Mouse (Mus musculus): ENCODE measurements at regions not wholly inside any gene's neighbourhood (a gene's known extent, or its start where the extent isn't known, plus 50 kb on each side); places are given as distances from the start of the nearest gene placed in this dataset.
"Not testable (repeated sequence)": the region's sequence is repeated elsewhere in the genome, so short reads cannot be mapped to it uniquely, and the experiment has no call there.

DNA sequence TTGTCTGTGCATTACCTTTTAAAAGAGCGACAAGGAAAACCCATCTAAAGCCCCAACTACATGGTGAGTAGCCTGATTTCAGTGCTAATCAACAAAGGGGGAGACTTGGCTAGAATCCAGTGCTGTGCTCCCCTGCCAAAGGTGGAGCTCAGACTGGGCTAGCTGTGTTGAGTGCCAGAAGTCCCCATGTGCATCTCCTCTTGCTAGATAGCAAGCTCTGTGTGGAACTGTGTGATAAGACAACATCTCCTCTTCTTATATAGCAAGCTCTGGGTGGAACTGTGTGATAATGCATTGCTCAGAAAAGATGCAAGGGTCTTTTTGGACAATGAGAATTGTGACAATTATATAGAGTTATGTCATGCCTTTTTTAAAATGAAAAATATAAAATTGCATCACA lies 741.4 kb downstream of the Adam6a start:
- POLR2A ChIA-PET = no interaction called here
- no peak for ATAC-seq
- in situ Hi-C loops (cut with MboI; ENCODE audit: low pct_unique_long_range_greater_than_20kb) = no loop called here

DNA sequence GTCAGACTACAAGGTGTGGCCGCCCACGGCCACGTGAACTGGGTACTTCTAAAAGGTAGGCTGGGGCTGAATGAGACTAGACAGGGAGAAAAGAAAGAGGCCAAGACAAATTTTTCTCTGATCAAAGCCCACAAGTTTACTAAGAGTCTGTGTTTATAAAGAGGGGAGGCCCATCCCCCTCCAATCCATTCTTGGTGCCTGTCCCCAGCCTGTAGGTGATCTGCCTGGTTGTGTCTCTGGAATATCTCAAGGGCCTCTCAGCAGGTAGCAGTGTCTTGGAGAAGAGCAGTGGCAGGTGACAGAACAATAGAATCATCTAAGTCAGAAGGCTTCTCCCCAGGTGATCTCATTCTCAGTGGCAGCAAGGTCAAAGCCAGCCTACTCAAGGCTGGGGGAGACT lies 743.3 kb downstream of the Adam6a start:
- ATAC-seq (no peak), DNase-seq (ENCODE audit: low read depth, low spot score) (no peak)
- ChIA-PET POLR2A (no interaction called here), CTCF (no interaction called here)
- TF ChIP-seq CTCF (IDR thresholded peaks at IDR 0.05) = no peak
- H3K27me3 ChIP-seq = no peaks in the 10 kb centered on the region
- in situ Hi-C loops (cut with MboI; ENCODE audit: low pct_unique_long_range_greater_than_20kb) = no loop called here

More for the DNA sequence above, 741.4 kb downstream of the Adam6a start:
- TF ChIP-seq CTCF (IDR thresholded peaks at IDR 0.05) = no peak
- H3K27me3 ChIP-seq = no peaks in the 10 kb centered on the region
- CTCF ChIA-PET = no interaction called here
- DNase-seq (ENCODE audit: low read depth, low spot score) = no peak

DNA sequence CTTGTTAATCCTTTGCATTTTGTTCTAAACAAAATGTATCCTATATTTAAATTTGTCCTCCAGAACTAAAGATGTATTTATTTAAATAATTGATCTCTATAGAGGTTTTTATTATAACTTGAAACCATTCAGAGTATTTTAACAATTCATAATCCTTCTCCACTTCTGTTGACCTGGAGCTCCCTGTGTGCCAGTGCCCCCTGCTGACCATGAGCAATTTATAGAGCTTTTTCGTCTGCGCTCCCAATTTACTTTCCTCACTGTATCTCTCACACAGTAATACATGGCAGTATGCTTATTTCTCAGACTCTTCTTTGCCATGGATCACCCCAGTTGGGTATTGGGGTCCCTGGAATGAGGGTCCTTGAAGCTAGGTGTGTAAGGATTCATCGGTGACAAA lies 747.4 kb downstream of the Adam6a start:
- in situ Hi-C loops (cut with MboI; ENCODE audit: low pct_unique_long_range_greater_than_20kb) = loop anchor here (10.0 kb wide), 1 partner anchor 226 kb away; no protein-coding TSS in a partner anchor
- TF ChIP-seq CTCF (IDR thresholded peaks at IDR 0.05) = peak; percentile 54
- H3K27me3 ChIP-seq = no peaks in the 10 kb centered on the region
- ChIA-PET POLR2A (no interaction called here), CTCF (no interaction called here)
- ATAC-seq (peak; percentile 48), DNase-seq (ENCODE audit: low read depth, low spot score) (no peak)

DNA sequence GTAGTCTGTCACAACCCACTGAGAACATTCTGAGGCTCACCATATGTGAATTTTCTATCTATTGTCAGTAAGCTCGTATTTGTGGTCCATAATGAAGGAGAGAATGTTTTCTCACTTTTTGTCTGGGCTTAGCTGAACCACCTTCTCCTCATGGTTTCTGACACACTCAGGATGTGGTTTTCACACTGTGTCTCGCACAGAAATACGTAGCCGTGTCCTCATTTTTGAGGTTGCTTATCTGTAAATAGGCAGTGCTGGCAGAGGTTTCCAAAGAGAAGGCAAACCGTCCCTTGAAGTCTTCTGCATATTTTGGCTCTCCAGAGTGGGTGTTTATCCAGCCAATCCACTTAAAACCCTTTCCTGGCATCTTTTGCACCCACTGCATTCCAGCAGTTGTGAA lies 756.1 kb downstream of the Adam6a start:
- ChIA-PET CTCF (no interaction called here), POLR2A (no interaction called here)
- no peak for ATAC-seq
- in situ Hi-C loops (cut with MboI; ENCODE audit: low pct_unique_long_range_greater_than_20kb) = loop anchor here (10.0 kb wide), 1 partner anchor 235 kb away; no protein-coding TSS in a partner anchor
- no peak for TF ChIP-seq CTCF (IDR thresholded peaks at IDR 0.05)
- H3K27me3 ChIP-seq = no peaks in the 10 kb centered on the region
- DNase-seq (ENCODE audit: low read depth, low spot score) = no peak

DNA sequence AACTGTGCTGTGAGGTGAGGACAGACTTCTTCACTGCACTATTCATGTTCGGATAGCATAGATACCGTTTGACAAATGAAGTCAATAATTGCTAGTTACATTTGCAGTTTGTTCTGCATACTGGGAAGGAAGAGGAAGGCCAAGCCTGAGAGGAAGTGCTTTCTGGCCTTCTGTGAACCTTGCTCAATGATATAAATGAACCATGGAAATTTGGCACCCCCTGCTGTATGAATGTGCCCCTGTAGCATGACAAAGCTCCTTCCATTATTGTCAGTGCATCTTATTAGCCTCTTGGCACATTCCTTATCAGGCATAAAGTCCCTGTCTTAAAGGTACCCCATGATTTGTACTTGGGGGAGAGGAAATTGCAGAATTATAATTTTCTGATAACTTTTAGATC lies 758.0 kb downstream of the Adam6a start:
- peak; percentile 29 for TF ChIP-seq CTCF (IDR thresholded peaks at IDR 0.05)
- H3K27me3 ChIP-seq = no peaks in the 10 kb centered on the region
- ChIA-PET POLR2A (no interaction called here), CTCF (no interaction called here)
- DNase-seq (ENCODE audit: low read depth, low spot score) = no peak
- no peak for ATAC-seq
- in situ Hi-C loops (cut with MboI; ENCODE audit: low pct_unique_long_range_greater_than_20kb) = no loop called here

DNA sequence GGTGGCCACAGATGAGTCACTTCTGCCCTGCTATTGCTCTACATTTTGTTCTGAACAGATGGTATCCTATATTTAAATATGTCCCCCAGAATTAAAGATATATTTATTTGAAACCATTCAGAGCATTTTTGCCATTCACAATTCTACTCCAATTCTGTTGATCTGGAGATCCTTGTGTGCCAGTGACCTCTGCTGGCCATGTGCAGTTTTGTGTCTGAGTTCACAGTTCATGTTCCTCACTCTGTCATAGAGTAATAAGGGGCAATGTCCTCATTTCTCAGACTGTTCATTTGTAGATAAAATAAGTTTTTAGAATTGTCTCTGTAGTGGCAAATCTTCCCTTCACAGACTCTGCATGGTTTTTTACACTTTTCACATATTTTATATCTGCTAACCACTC lies 788.8 kb downstream of the Adam6a start:
- peak; percentile 66 for TF ChIP-seq CTCF (IDR thresholded peaks at IDR 0.05)
- no peaks in the 10 kb centered on the region for H3K27me3 ChIP-seq
- ATAC-seq (no peak), DNase-seq (ENCODE audit: low read depth, low spot score) (no peak)
- POLR2A ChIA-PET = no interaction called here
- in situ Hi-C loops (cut with MboI; ENCODE audit: low pct_unique_long_range_greater_than_20kb) = no loop called here
- CTCF ChIA-PET = no interaction called here

DNA sequence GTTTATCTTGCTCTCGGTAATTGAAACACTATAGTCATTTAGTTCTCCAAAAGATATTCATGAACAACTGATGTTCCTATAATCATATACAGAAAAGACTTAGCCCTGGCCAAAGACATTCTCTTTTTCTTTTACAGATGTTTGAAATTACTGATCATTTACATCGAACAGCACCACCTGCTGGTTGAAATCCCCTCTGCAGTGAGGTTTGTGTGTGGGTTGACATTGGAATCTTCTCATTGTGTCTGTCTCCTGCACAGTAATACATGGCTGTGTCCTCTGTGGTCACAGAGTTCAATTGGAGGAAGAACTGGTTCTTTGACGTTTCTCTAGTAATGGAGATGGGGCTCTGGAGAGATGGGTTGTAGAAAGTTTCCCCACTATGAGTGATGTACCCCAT lies 822.6 kb downstream of the Adam6a start:
- ChIA-PET POLR2A (no interaction called here), CTCF (no interaction called here)
- DNase-seq (ENCODE audit: low read depth, low spot score) = no peak
- peak; percentile 39 for ATAC-seq
- H3K27me3 ChIP-seq = peaks cover 16% of the 10 kb centered on the region
- in situ Hi-C loops (cut with MboI; ENCODE audit: low pct_unique_long_range_greater_than_20kb) = no loop called here
- peak; percentile 53 for TF ChIP-seq CTCF (IDR thresholded peaks at IDR 0.05)

DNA sequence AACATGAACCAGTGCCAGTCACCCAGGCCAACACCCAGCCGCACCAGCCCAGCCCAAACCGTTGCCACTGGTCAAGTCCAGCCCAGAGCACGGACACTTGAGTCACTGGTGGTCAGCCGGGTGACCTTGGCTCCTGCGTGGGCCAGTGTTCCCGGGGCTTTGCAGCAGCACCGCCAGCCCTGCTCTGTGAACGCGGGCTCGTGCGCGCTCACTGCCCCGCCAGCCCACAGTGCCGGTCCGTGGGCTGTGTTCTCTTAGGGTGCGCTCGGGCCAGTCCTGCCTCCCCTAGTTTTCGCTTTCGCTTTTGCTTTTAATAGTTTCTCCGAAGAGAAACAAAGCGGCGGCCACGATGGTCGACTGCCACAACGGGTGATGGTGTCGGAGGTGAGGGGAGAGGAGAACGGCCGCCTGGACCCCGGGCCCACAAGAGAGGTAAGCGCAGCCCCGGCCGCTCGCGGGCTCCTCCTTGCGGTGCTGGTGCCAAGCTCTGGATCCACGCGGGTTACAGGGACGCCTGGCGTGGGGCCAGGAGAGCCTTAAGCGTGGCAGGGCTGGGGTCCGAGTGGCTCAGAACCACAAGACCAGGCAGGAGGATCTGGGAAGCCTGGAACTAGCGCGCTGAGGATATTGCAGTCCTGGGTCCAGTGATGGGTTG lies 835.1 kb downstream of the Adam6a start:
- in situ Hi-C loops (cut with MboI; ENCODE audit: low pct_unique_long_range_greater_than_20kb); CTCF ChIA-PET; DNase-seq (ENCODE audit: low read depth, low spot score); H3K27me3 ChIP-seq; POLR2A ChIA-PET: not testable (repeated sequence)
- ATAC-seq = peak; percentile 57

DNA sequence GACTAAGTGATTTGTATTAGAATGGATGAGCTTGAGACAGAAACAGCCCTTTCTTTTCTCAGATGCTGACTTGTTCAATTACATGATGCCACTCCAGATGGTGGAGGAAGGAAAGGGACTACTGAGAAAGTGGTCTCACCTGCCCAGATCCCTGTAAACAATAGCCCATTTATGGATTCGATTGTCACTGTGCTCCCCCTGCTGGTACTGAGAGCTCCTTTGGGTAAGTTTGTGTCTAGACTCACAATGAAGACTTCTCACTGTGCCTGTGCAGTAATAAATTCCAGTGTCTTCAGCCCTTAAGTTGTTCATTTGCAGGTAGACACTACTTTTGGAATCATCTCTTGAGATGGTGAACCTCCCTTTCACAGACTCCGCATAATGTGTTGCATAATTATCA lies 847.7 kb downstream of the Adam6a start:
- no peaks in the 10 kb centered on the region for H3K27me3 ChIP-seq
- POLR2A ChIA-PET = no interaction called here
- in situ Hi-C loops (cut with MboI; ENCODE audit: low pct_unique_long_range_greater_than_20kb) = no loop called here
- CTCF ChIA-PET = no interaction called here
- DNase-seq (ENCODE audit: low read depth, low spot score) (no peak), ATAC-seq (no peak)
- no peak for TF ChIP-seq CTCF (IDR thresholded peaks at IDR 0.05)

DNA sequence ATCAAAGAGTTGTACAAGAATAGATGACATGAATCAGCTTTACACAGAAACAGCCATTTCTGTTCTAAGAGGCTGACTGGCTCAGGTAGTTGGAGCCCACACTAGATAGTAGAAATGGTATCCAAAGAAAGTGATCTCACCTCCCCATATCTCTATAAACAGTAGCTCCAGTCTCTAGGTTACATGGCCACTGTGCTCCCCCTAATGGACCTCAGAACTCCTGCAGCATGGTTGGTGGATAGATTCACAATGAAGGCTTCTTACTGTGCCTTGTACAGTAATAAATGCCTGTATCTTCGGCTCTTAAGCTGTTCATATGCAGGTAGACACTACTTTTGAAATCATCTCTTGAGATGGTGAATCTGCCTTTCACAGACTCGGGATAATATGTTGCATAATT lies 862.5 kb downstream of the Adam6a start:
- ChIA-PET POLR2A (no interaction called here), CTCF (no interaction called here)
- no peak for TF ChIP-seq CTCF (IDR thresholded peaks at IDR 0.05)
- no peak for ATAC-seq
- DNase-seq (ENCODE audit: low read depth, low spot score) = no peak
- H3K27me3 ChIP-seq = no peaks in the 10 kb centered on the region
- in situ Hi-C loops (cut with MboI; ENCODE audit: low pct_unique_long_range_greater_than_20kb) = no loop called here

DNA sequence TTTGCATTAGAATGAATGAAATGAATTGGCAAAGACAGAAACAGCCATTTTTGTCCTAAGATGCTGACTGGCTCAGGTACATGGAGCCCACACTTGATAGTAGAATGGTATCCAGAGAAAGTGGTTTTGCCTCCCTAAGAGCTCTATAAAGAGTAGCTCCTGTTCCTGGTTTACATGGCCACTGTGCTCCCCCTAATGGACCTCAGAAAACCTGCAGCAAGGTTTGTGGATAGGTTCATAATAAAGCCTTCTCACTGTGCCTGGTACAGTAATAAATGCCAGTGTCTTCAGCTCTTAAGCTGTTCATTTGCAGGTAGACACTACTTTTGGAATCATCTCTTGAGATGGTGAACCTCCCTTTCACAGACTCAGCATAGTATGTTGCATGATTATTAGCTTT lies 890.8 kb downstream of the Adam6a start:
- TF ChIP-seq CTCF (IDR thresholded peaks at IDR 0.05) = no peak
- in situ Hi-C loops (cut with MboI; ENCODE audit: low pct_unique_long_range_greater_than_20kb) = no loop called here
- DNase-seq (ENCODE audit: low read depth, low spot score) = no peak
- H3K27me3 ChIP-seq = no peaks in the 10 kb centered on the region
- no peak for ATAC-seq
- ChIA-PET POLR2A (interaction anchor here (0.7 kb wide), 1 partner anchor 21 kb away, joined by 3 read pairs; no protein-coding TSS in a partner anchor), CTCF (no interaction called here)

DNA sequence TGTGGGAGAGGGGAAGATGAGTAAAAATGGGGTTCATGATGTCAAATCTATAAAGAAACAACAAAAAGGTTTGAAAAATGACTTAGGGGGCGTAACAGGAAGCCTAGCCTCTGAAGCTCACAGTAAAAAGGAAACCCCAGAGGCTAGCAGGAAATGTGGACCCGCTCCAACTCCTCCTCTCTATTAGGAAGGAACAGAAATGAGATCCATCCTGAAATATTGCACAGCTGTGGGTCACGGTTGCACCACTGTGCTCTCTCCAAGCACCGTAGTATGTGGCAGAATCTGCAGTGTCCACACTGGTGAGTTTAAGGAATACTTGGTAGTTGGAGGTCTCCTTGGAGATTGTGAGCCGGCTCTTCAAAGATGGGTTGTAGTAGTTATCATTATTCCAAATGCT lies 918.3 kb downstream of the Adam6a start:
- DNase-seq (ENCODE audit: low read depth, low spot score) (no peak), ATAC-seq (no peak)
- H3K27me3 ChIP-seq = no peaks in the 10 kb centered on the region
- in situ Hi-C loops (cut with MboI; ENCODE audit: low pct_unique_long_range_greater_than_20kb) = no loop called here
- TF ChIP-seq CTCF (IDR thresholded peaks at IDR 0.05) = no peak
- CTCF ChIA-PET = no interaction called here
- POLR2A ChIA-PET = no interaction called here

All from Patski (cell line).